8 mouse cellular contexts compared by ENCODE assay signal in the genomic region with DNA sequence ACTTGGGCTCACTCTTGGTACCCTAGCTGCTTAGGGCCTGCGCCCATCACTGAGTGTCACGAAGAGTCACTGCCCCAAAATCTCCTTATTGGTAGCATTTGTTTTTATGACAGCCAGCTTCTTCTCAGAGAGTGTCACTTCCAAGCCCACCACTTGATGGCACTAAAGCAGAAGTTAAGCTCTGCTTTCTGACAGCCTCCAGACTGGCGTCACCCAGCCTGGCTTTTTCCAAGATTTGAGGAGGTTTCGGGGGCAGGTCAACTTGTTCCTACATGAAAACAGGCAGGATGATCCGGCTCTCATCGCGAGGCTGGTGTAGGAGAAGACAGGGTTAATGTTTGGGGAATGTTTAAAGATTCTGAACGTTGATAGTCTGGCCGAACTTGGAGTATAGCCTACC. TPM values are rescaled to one million over a fixed set of nuclear protein-coding genes. Genes with fewer than 3 reads are reported as not detected.
DNase-seq lines count a peak whose midpoint lies in the region; ATAC-seq and TF ChIP-seq lines count a peak whose summit lies in the region.

No protein-coding gene starts in this region.

- 12% methylated on average over 9 of the region's 9 CpGs for WGBS in cerebellum, adult 2 months
- 17% methylated on average over 9 of the region's 9 CpGs for WGBS in forebrain, postnatal 0 days
- WGBS in lung, postnatal 0 days: 9% methylated on average over 9 of the region's 9 CpGs

- intact Hi-C loops in heart, postnatal 25 days (cut with DNase I): loop anchor here (2.0 to 5.0 kb wide), 3 partner anchors 36 to 100 kb away; partner anchors contain the start of genes Dnajb4 and Fubp1

- no peak overlapping the region for H3K9ac ChIP-seq in forebrain, postnatal 0 days
- no peak overlapping the region for H3K9ac ChIP-seq in lung, postnatal 0 days (replicated peaks; ENCODE audit: low read depth)

- H3K9me3 ChIP-seq in forebrain, postnatal 0 days (ENCODE audit: low read length): no peaks in the 10 kb centered on the region
- no peaks in the 10 kb centered on the region for H3K9me3 ChIP-seq in lung, postnatal 0 days (ENCODE audit: low read length)

- H3K27ac ChIP-seq in cerebellum, adult 2 months (ENCODE audit: insufficient read depth, low read length): no peak overlapping the region
- H3K27ac ChIP-seq in forebrain, postnatal 0 days (ENCODE audit: low read depth, low read length): no peak overlapping the region
- H3K27ac ChIP-seq in lung, postnatal 0 days (ENCODE audit: low read length): no peak overlapping the region

- ATAC-seq in Patski: peak; percentile 58
- peak; percentile 63 for ATAC-seq in forebrain, postnatal 0 days
- ATAC-seq in lung, postnatal 0 days: peak; percentile 27

- H3K4me3 ChIP-seq in cerebellum, adult 2 months (replicated peaks; ENCODE audit: insufficient read depth, low read depth, low read length): peak overlapping the region; percentile 41
- no peak overlapping the region for H3K4me3 ChIP-seq in forebrain, postnatal 0 days (ENCODE audit: low read depth, low read length)
- no peak overlapping the region for H3K4me3 ChIP-seq in lung, postnatal 0 days (ENCODE audit: low read depth, low read length)

- DNase-seq in Patski (ENCODE audit: low read depth, low spot score): peak; percentile 69
- peak; percentile 72 to 79 for DNase-seq in cerebellum, adult 2 months
- DNase-seq in forebrain, postnatal 0 days: peak; percentile 87
- DNase-seq in heart, postnatal 25 days (ENCODE audit: low spot score): peak; percentile 50
- peak; percentile 72 for DNase-seq in layer of hippocampus, adult 9-11 months
- DNase-seq in lung, postnatal 0 days (ENCODE audit: low spot score): peak; percentile 91
- peak; percentile 90 to 94 for DNase-seq in right cerebral cortex, adult 2 months (ENCODE audit: low spot score in 2 of 2)
- peak; percentile 87 for DNase-seq in urinary bladder, postnatal 14 days (ENCODE audit: low spot score)

- no peak for TF ChIP-seq EP300 in lung, postnatal 0 days (IDR thresholded peaks at IDR 0.05)

- TF ChIP-seq POLR2A in cerebellum, adult 2 months (IDR thresholded peaks at IDR 0.05; ENCODE audit: borderline replicate concordance, insufficient read depth, low read length): no peak

- POLR2A ChIA-PET in Patski (lab: Charles Lee): interaction anchor here (0.6 to 2.5 kb wide), 8 partner anchors 11 to 130 kb away, joined by 3 to 14 read pairs (median 4); partner anchors contain the start of genes Dnajb4 and Fubp1

- in situ Hi-C loops in Patski (cut with MboI; ENCODE audit: low pct_unique_long_range_greater_than_20kb): loop anchor here (5.0 to 10.0 kb wide), 5 partner anchors 36 to 634 kb away; no protein-coding TSS in a partner anchor

- no peaks in the 10 kb centered on the region for H3K27me3 ChIP-seq in Patski
- H3K27me3 ChIP-seq in cerebellum, adult 2 months (ENCODE audit: control insufficient read depth, insufficient read depth, low read length): no peaks in the 10 kb centered on the region
- no peaks in the 10 kb centered on the region for H3K27me3 ChIP-seq in forebrain, postnatal 0 days (ENCODE audit: insufficient read depth, low read length)
- H3K27me3 ChIP-seq in lung, postnatal 0 days (replicated peaks; ENCODE audit: insufficient read depth, low read length): no peaks in the 10 kb centered on the region

- no peaks in the 10 kb centered on the region; the same call in 1 of the 2 replicates for H3K4me1 ChIP-seq in cerebellum, adult 2 months (ENCODE audit: control insufficient read depth, insufficient read depth, low read length)
- peaks cover 4% of the 10 kb centered on the region; the same call in 1 of the 2 replicates for H3K4me1 ChIP-seq in forebrain, postnatal 0 days (ENCODE audit: insufficient read depth)
- H3K4me1 ChIP-seq in lung, postnatal 0 days (ENCODE audit: insufficient read depth, low read depth, low read length): peaks cover 15% of the 10 kb centered on the region; the same call in 1 of the 2 replicates

- peak; percentile 93 for TF ChIP-seq CTCF in Patski (IDR thresholded peaks at IDR 0.05)
- TF ChIP-seq CTCF in cerebellum, adult 2 months (IDR thresholded peaks at IDR 0.05; ENCODE audit: borderline replicate concordance, insufficient read depth, low read depth, low read length): peak; percentile 77
- TF ChIP-seq CTCF in forebrain, postnatal 0 days (IDR thresholded peaks at IDR 0.05; ENCODE audit: low read depth): peak; percentile 89
- TF ChIP-seq CTCF in lung, postnatal 0 days (IDR thresholded peaks at IDR 0.05): peak; percentile 87

- CTCF ChIA-PET in Patski (lab: Charles Lee): interaction anchor here (0.6 to 4.0 kb wide), 38 partner anchors 9 to 222 kb away, joined by 3 to 53 read pairs (median 6); no protein-coding TSS in a partner anchor

- H3K4me2 ChIP-seq in forebrain, postnatal 0 days (ENCODE audit: low read depth): peak overlapping the region; percentile 20; the same call in 1 of the 2 replicates
- H3K4me2 ChIP-seq in lung, postnatal 0 days (replicated peaks; ENCODE audit: low read depth, low read length): no peak overlapping the region; the same call in 1 of the 2 replicates

- H3K36me3 ChIP-seq in forebrain, postnatal 0 days (ENCODE audit: insufficient read depth): no peaks in the 10 kb centered on the region
- H3K36me3 ChIP-seq in lung, postnatal 0 days (ENCODE audit: insufficient read depth, low read length): no peaks in the 10 kb centered on the region

RNA-seq across cellular contexts. Expression of gene Gipc2, which starts 54.9 kb away (rescaled TPM):
- 0.21 TPM for polyA plus RNA-seq in Patski (2021)
- polyA plus RNA-seq in cerebellum, adult 2 months (2012; rRNA removed): 9.7 and 10.4 TPM in 2 replicates
- total RNA-seq in forebrain, postnatal 0 days (2014; rRNA removed): 12.0 and 13.9 TPM in 2 replicates
- polyA plus RNA-seq in forebrain, postnatal 0 days (2015; fragmentation: Nextera tagmentation; extraction: Ambion mirVana): 5.1 and 6.3 TPM in 2 replicates
- total RNA-seq in heart, postnatal 25 days (2021): 1 to 10 TPM; 3.6 to 4.0 TPM
- 86.3 and 107 TPM in 2 replicates for polyA plus RNA-seq in lung, postnatal 0 days (2015; fragmentation: Nextera tagmentation; extraction: Ambion mirVana)
